Mouse (Mus musculus): Measurements from ENCODE around the gene Zic3. TPM values are rescaled to one million over a fixed set of nuclear protein-coding genes. Genes with fewer than 3 reads are reported as not detected.

The Zic3 gene
- polyA plus RNA-seq, 1 experiment: 78.2 TPM

GRCm38 (mm10) chrX:58038061-58039007, 15.8 kb downstream of the Zic3 start:
- Histone ChIP-seq H3K9me3 (replicated peaks; ENCODE audit: control insufficient read depth, insufficient read depth, low read length, poor library complexity, severe bottlenecking) (no peaks in the 10 kb centered on the region), H3K27me3 (ENCODE audit: control insufficient read depth, insufficient read depth, low read length, poor library complexity, severe bottlenecking) (no peaks in the 10 kb centered on the region), H3K4me3 (ENCODE audit: low read depth, low read length) (peak overlapping the region; percentile 81), H3K4me1 (ENCODE audit: control insufficient read depth, insufficient read depth, low read length) (no peaks in the 10 kb centered on the region), H3K27ac (ENCODE audit: insufficient read depth, low read length) (peak overlapping the region; percentile 100), H3K36me3 (ENCODE audit: control insufficient read depth, insufficient read depth, low read length, poor library complexity, severe bottlenecking) (peaks cover 19% of the 10 kb centered on the region), H3K9ac (ENCODE audit: low read depth, poor library complexity, severe bottlenecking) (peak overlapping the region; percentile 60)
- TF ChIP-seq POLR2A (IDR thresholded peaks at IDR 0.05; ENCODE audit: insufficient read depth, low read length) (no peak), CTCF (IDR thresholded peaks at IDR 0.05; ENCODE audit: low read depth, low read length) (no peak), EP300 (IDR thresholded peaks at IDR 0.05; ENCODE audit: insufficient read depth, low read depth, low read length) (no peak)

- H3K9ac ChIP-seq (ENCODE audit: low read depth, poor library complexity, severe bottlenecking): peak overlapping the region; percentile 60
- TF ChIP-seq EP300 (IDR thresholded peaks at IDR 0.05; ENCODE audit: insufficient read depth, low read depth, low read length) (no peak), CTCF (IDR thresholded peaks at IDR 0.05; ENCODE audit: low read depth, low read length) (no peak), POLR2A (IDR thresholded peaks at IDR 0.05; ENCODE audit: insufficient read depth, low read length) (no peak)
- no peaks in the 10 kb centered on the region for H3K27me3 ChIP-seq (ENCODE audit: control insufficient read depth, insufficient read depth, low read length, poor library complexity, severe bottlenecking)
- H3K36me3 ChIP-seq (ENCODE audit: control insufficient read depth, insufficient read depth, low read length, poor library complexity, severe bottlenecking): peaks cover 6% of the 10 kb centered on the region
- no peaks in the 10 kb centered on the region for H3K9me3 ChIP-seq (replicated peaks; ENCODE audit: control insufficient read depth, insufficient read depth, low read length, poor library complexity, severe bottlenecking)
- peak overlapping the region; percentile 100 for H3K27ac ChIP-seq (ENCODE audit: insufficient read depth, low read length)
- H3K4me3 ChIP-seq (ENCODE audit: low read depth, low read length): no peak overlapping the region
- no peaks in the 10 kb centered on the region for H3K4me1 ChIP-seq (ENCODE audit: control insufficient read depth, insufficient read depth, low read length)
Observed at GRCm38 (mm10) chrX:58039703-58040102, 17.2 kb downstream of the Zic3 start.

GRCm38 (mm10) chrX:58041865-58042264, 19.4 kb downstream of the Zic3 start:
- TF ChIP-seq EP300 (IDR thresholded peaks at IDR 0.05; ENCODE audit: insufficient read depth, low read depth, low read length) (0 out of 2 replicates have a peak, but pooled peaks have one; percentile 21), POLR2A (IDR thresholded peaks at IDR 0.05; ENCODE audit: insufficient read depth, low read length) (no peak)
- H3K4me1 ChIP-seq (ENCODE audit: control insufficient read depth, insufficient read depth, low read length): no peaks in the 10 kb centered on the region
- no peaks in the 10 kb centered on the region for H3K9me3 ChIP-seq (replicated peaks; ENCODE audit: control insufficient read depth, insufficient read depth, low read length, poor library complexity, severe bottlenecking)
- H3K36me3 ChIP-seq (ENCODE audit: control insufficient read depth, insufficient read depth, low read length, poor library complexity, severe bottlenecking): peaks cover 1% of the 10 kb centered on the region
- H3K4me3 ChIP-seq (ENCODE audit: low read depth, low read length): no peak overlapping the region
- no peaks in the 10 kb centered on the region for H3K27me3 ChIP-seq (ENCODE audit: control insufficient read depth, insufficient read depth, low read length, poor library complexity, severe bottlenecking)
- H3K27ac ChIP-seq (ENCODE audit: insufficient read depth, low read length): peak overlapping the region; percentile 98
- no peak overlapping the region for H3K9ac ChIP-seq (ENCODE audit: low read depth, poor library complexity, severe bottlenecking)

DNA sequence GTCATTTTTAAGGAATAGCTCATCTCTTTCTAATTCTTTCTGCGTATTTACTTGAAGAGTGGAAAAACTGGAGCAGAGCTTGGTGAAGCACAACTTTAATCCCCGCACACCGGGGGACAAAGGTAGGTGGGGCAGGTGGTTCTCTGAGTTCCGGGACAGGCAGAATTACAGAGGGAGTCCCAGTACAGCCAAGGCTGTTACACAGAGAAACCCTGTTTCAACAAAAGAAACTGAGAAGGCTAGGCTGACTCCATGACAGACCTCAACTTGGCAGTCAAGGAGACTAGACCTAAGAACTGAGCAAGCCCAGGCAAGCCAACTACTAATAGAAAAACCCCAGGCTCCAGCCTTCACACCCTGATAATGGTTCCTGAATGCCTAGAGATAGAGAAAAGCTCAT, 20.0 kb downstream of the Zic3 start:
- H3K9me3 ChIP-seq (replicated peaks; ENCODE audit: control insufficient read depth, insufficient read depth, low read length, poor library complexity, severe bottlenecking): no peaks in the 10 kb centered on the region
- H3K27me3 ChIP-seq (ENCODE audit: control insufficient read depth, insufficient read depth, low read length, poor library complexity, severe bottlenecking): no peaks in the 10 kb centered on the region
- H3K27ac ChIP-seq (ENCODE audit: insufficient read depth, low read length): peak overlapping the region; percentile 98
- no peaks in the 10 kb centered on the region for H3K36me3 ChIP-seq (ENCODE audit: control insufficient read depth, insufficient read depth, low read length, poor library complexity, severe bottlenecking)
- H3K4me1 ChIP-seq (ENCODE audit: control insufficient read depth, insufficient read depth, low read length): no peaks in the 10 kb centered on the region
- H3K4me3 ChIP-seq (ENCODE audit: low read depth, low read length): no peak overlapping the region
- H3K9ac ChIP-seq (ENCODE audit: low read depth, poor library complexity, severe bottlenecking): peak overlapping the region; percentile 56; the same call in 1 of the 2 replicates
- no peak for TF ChIP-seq CTCF (IDR thresholded peaks at IDR 0.05; ENCODE audit: low read depth, low read length)
- no peak for TF ChIP-seq POLR2A (IDR thresholded peaks at IDR 0.05; ENCODE audit: insufficient read depth, low read length)
- TF ChIP-seq EP300 (IDR thresholded peaks at IDR 0.05; ENCODE audit: insufficient read depth, low read depth, low read length): 0 out of 2 replicates have a peak, but pooled peaks have one; percentile 53
